In the genomic region with DNA sequence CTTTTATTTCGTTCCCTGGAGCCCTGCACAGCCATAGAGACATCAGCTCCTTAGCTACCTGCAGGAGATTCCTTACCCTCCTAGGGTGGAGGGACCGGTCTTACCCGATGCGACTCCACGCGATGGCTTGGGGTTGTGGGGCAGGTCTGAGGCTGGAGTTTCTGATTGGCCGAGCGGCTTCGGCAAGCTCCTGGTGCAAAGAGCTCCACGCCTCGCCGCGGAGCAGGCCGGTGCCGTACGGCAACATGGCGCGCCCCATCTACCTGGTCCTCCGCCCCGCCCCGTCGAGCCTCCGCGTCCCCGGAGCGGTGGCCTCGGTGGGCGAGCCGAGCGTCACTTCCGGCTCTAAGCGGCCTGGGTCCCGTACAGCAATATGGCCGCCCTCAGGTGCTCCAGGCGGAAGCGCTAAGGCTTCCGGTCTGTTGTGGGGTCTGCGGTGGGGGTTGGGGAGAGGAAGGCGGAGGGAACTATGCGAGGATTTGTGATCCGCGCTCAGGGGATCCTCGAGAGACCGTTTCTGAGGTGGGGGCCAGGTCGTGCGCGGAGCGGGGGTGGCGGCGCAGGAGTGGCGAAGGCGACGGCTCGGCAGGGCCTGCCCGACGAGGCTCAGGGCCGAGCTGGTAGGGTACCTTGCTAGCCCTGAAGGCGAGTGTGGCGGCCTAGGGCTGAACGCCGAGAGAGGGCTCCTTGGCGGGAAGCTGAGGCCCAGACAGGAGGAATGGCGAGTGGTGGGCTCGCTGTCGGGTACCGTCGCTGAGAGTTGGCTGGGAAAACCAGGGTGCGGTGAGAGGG, we compare ENCODE assay signal across 8 mouse cellular contexts. TPM values are rescaled to one million over a fixed set of nuclear protein-coding genes. Genes with fewer than 3 reads are reported as not detected.
A peak's percentile ranks its signal among the peaks of the same experiment; 100 is the strongest.
DNase-seq lines count a peak whose midpoint lies in the region; ATAC-seq lines count a peak whose summit lies in the region.

A gene (plus strand): TSS at position 338 of the 792 bp plus-strand sequence.

- under 1% methylated on average over 68 of the region's 68 CpGs for WGBS in intestine, embryonic 14.5 days

- H3K4me1 ChIP-seq in intestine, embryonic 14.5 days (replicated peaks; ENCODE audit: control insufficient read depth, insufficient read depth, low read length), result peaks cover 8% of the 10 kb centered on the region; the same call in 1 of the 2 replicates

- H3K9me3 ChIP-seq in intestine, embryonic 14.5 days (ENCODE audit: control insufficient read depth, low read length), result no peaks in the 10 kb centered on the region

- peak; percentile 97 for ATAC-seq in intestine, embryonic 14.5 days (replicated peaks; ENCODE audit: low FRiP score, low TSS enrichment, low read depth)

- DNase-seq in adrenal gland, adult 18-20 months (ENCODE audit: low spot score in 2 of 2), result peak; percentile 97 to 99
- peak; percentile 100 for DNase-seq in embryo, embryonic 11 days
- DNase-seq in gastrocnemius, postnatal 25 days, result peak; percentile 99
- DNase-seq in intestine, embryonic 14.5 days (ENCODE audit: low spot score), result peak; percentile 98
- DNase-seq in left cerebral cortex, postnatal 14 days (ENCODE audit: low spot score in 2 of 2), result peak; percentile 98
- peak; percentile 98 for DNase-seq in mesoderm, embryonic 11.5 days (ENCODE audit: low read depth, low spot score)
- peak; percentile 98 to 99 for DNase-seq in right cerebral cortex, postnatal 36 days (ENCODE audit: low spot score in 2 of 2)
- peak; percentile 99 for DNase-seq in yolk sac, embryonic 10.5 days (ENCODE audit: low spot score)

- peak within 1 kb of the TSS; percentile 85 for H3K27ac ChIP-seq in intestine, embryonic 14.5 days (ENCODE audit: low read depth)

- intact Hi-C loops in left cerebral cortex, postnatal 14 days (cut with DNase I), result no loop called here

- H3K36me3 ChIP-seq in intestine, embryonic 14.5 days (ENCODE audit: control insufficient read depth, insufficient read depth, low read length), result peaks cover 31% of the 10 kb centered on the region

- H3K9ac ChIP-seq in intestine, embryonic 14.5 days (ENCODE audit: low read length), result peak within 1 kb of the TSS; percentile 83

- H3K4me3 ChIP-seq in intestine, embryonic 14.5 days (ENCODE audit: low read depth, low read length), result peak within 1 kb of the TSS; percentile 98

- H3K4me2 ChIP-seq in intestine, embryonic 14.5 days (ENCODE audit: low read length), result peak within 1 kb of the TSS; percentile 99

- H3K27me3 ChIP-seq in intestine, embryonic 14.5 days (replicated peaks; ENCODE audit: control insufficient read depth, insufficient read depth, low read length), result no peaks in the 10 kb centered on the region

RNA-seq across cellular contexts. Expression of the gene that starts here (rescaled TPM):
- total RNA-seq in adrenal gland, adult 18-20 months (2021), result 10 to 100 TPM; 25.5 to 29.7 TPM
- total RNA-seq in gastrocnemius, postnatal 25 days (2021), result 10 to 100 TPM; 10.2 to 11.7 TPM
- polyA plus RNA-seq in intestine, embryonic 14.5 days (2014; fragmentation: Nextera tagmentation; extraction: Ambion mirVana), result 41.8 and 42.7 TPM in 2 replicates
- 10 to 100 TPM; 25.4 to 29.3 TPM for total RNA-seq in left cerebral cortex, postnatal 14 days (2021)

Comparison
In these comparisons a context has a peak if more than half of its experiments do, and no peak if none do; other contexts are left out.
1. Peak in every context shown above with its lines: DNase-seq, ATAC-seq, H3K4me3 ChIP-seq and H3K27ac ChIP-seq.